In genomic region chr5:77386596-77387413, GRCm38 (mm10) we compare ENCODE assay signal across 13 mouse cellular contexts. TPM values are rescaled to one million over a fixed set of nuclear protein-coding genes. Genes with fewer than 3 reads are reported as not detected.
A peak's percentile ranks its signal among the peaks of the same experiment; 100 is the strongest.
DNase-seq lines count a peak whose midpoint lies in the region; ATAC-seq and TF ChIP-seq lines count a peak whose summit lies in the region.
"Had no signal": no experiment of that assay in that cellular context is flagged by ENCODE, and none has a peak within 500 bp of the region (broad histone marks: within the 10 kb centered on the region; RNA-seq: fewer than 3 reads in every experiment).

No protein-coding gene starts in this region.

- no peak for DNase-seq in kidney, adult 2 months
- no peak for DNase-seq in kidney, adult 9 months
- no peak for DNase-seq in lung, postnatal 36 days
- DNase-seq in forebrain, embryonic 11.5 days (ENCODE audit: low spot score), result no peak
- DNase-seq: cerebellum, adult 9-10 months; liver, embryonic 13.5 days; thymus, postnatal 36 days had no signal

- no peak overlapping the region for H3K4me3 ChIP-seq in kidney, adult 2 months (ENCODE audit: insufficient read depth, low read depth, low read length)
- no peak overlapping the region for H3K4me3 ChIP-seq in lung, embryonic 16.5 days (ENCODE audit: low read length)
- H3K4me3 ChIP-seq in embryonic fibroblast, embryonic 13.5 days (ENCODE audit: insufficient read depth, low read length), result no peak overlapping the region
- no peak overlapping the region for H3K4me3 ChIP-seq in stomach, embryonic 16.5 days (replicated peaks; ENCODE audit: low read length)
- no peak overlapping the region for H3K4me3 ChIP-seq in forebrain, embryonic 11.5 days (ENCODE audit: low read depth, low read length)
- H3K4me3 ChIP-seq: hindbrain, embryonic 13.5 days; liver, embryonic 13.5 days had no signal

- no peaks in the 10 kb centered on the region for H3K36me3 ChIP-seq in kidney, adult 2 months (ENCODE audit: control insufficient read depth, insufficient read depth, low read length)
- no peaks in the 10 kb centered on the region for H3K36me3 ChIP-seq in lung, embryonic 16.5 days (ENCODE audit: control insufficient read depth, insufficient read depth, low read length)
- H3K36me3 ChIP-seq in stomach, embryonic 16.5 days (ENCODE audit: control insufficient read depth, insufficient read depth, low read length), result no peaks in the 10 kb centered on the region
- H3K36me3 ChIP-seq in forebrain, embryonic 11.5 days (ENCODE audit: control insufficient read depth, insufficient read depth, low read length), result no peaks in the 10 kb centered on the region
- H3K36me3 ChIP-seq: hindbrain, embryonic 13.5 days; liver, embryonic 13.5 days had no signal

- TF ChIP-seq POLR2A in kidney, adult 2 months (IDR thresholded peaks at IDR 0.05; ENCODE audit: low read depth, low read length), result no peak
- no peak for TF ChIP-seq POLR2A in embryonic fibroblast, embryonic 13.5 days (IDR thresholded peaks at IDR 0.05; ENCODE audit: low read depth, low read length)

- no peaks in the 10 kb centered on the region for H3K9me3 ChIP-seq in lung, embryonic 16.5 days (ENCODE audit: control insufficient read depth, low read length)
- H3K9me3 ChIP-seq in stomach, embryonic 16.5 days (replicated peaks; ENCODE audit: control insufficient read depth, low read length), result no peaks in the 10 kb centered on the region
- H3K9me3 ChIP-seq in forebrain, embryonic 11.5 days (ENCODE audit: control insufficient read depth, low read length), result no peaks in the 10 kb centered on the region
- H3K9me3 ChIP-seq: hindbrain, embryonic 13.5 days; liver, embryonic 13.5 days had no signal

- 17% methylated on average over 10 of the region's 10 CpGs for WGBS in kidney, adult 2 months
- WGBS in lung, embryonic 16.5 days, result 54% methylated on average over 10 of the region's 10 CpGs
- WGBS in stomach, embryonic 16.5 days, result 62% methylated on average over 10 of the region's 10 CpGs
- 78% methylated on average over 10 of the region's 10 CpGs for WGBS in forebrain, embryonic 11.5 days

- H3K4me2 ChIP-seq in lung, embryonic 16.5 days (ENCODE audit: low read depth, low read length), result no peak overlapping the region
- no peak overlapping the region for H3K4me2 ChIP-seq in stomach, embryonic 16.5 days (ENCODE audit: low read depth, low read length)
- no peak overlapping the region for H3K4me2 ChIP-seq in forebrain, embryonic 11.5 days (ENCODE audit: low read depth, low read length, severe bottlenecking)
- H3K4me2 ChIP-seq: heart, embryonic 11.5 days; hindbrain, embryonic 13.5 days; liver, embryonic 13.5 days had no signal

- peak; percentile 35; the same call in 1 of the 2 replicates for ATAC-seq in lung, embryonic 16.5 days (ENCODE audit: low read depth)
- ATAC-seq in stomach, embryonic 16.5 days (ENCODE audit: insufficient read depth, low FRiP score), result peak; percentile 35; the same call in 1 of the 2 replicates
- ATAC-seq in forebrain, embryonic 11.5 days (replicated peaks; ENCODE audit: low FRiP score), result no peak
- ATAC-seq: CD4-positive, CD25-positive, alpha-beta regulatory T cell, adult 4 months had no signal

- H3K27ac ChIP-seq in kidney, adult 2 months (ENCODE audit: insufficient read depth, low read depth, low read length), result peak overlapping the region; percentile 95
- H3K27ac ChIP-seq in lung, embryonic 16.5 days (ENCODE audit: low read length), result no peak overlapping the region
- peak overlapping the region; percentile 91 for H3K27ac ChIP-seq in embryonic fibroblast, embryonic 13.5 days (ENCODE audit: insufficient read depth, low read length)
- H3K27ac ChIP-seq in stomach, embryonic 16.5 days (ENCODE audit: low read length), result peak overlapping the region; percentile 10; the same call in 1 of the 2 replicates
- H3K27ac ChIP-seq in forebrain, embryonic 11.5 days (ENCODE audit: low read depth, low read length), result no peak overlapping the region
- H3K27ac ChIP-seq: hindbrain, embryonic 13.5 days; liver, embryonic 13.5 days had no signal

- 0 out of 2 replicates have a peak, but pooled peaks have one; percentile 16 for TF ChIP-seq CTCF in kidney, adult 2 months (conservative IDR thresholded peaks at IDR 0.05; ENCODE audit: insufficient read depth, insufficient read length, low read depth, low read length)
- TF ChIP-seq CTCF in embryonic fibroblast, embryonic 13.5 days (IDR thresholded peaks at IDR 0.05; ENCODE audit: borderline replicate concordance, insufficient read depth, low read length), result no peak

- H3K27me3 ChIP-seq in kidney, adult 2 months (replicated peaks; ENCODE audit: control insufficient read depth, insufficient read depth, low read length), result no peaks in the 10 kb centered on the region
- no peaks in the 10 kb centered on the region for H3K27me3 ChIP-seq in lung, embryonic 16.5 days (ENCODE audit: control insufficient read depth, insufficient read depth, low read depth, low read length)
- H3K27me3 ChIP-seq in stomach, embryonic 16.5 days (ENCODE audit: control insufficient read depth, insufficient read depth, low read length), result no peaks in the 10 kb centered on the region
- H3K27me3 ChIP-seq in forebrain, embryonic 11.5 days (ENCODE audit: control insufficient read depth, insufficient read depth, low read length), result no peaks in the 10 kb centered on the region
- H3K27me3 ChIP-seq: hindbrain, embryonic 13.5 days; liver, embryonic 13.5 days had no signal

- H3K4me1 ChIP-seq in kidney, adult 2 months (ENCODE audit: control insufficient read depth, insufficient read depth, low read length), result peaks cover 67% of the 10 kb centered on the region
- peaks cover 16% of the 10 kb centered on the region for H3K4me1 ChIP-seq in lung, embryonic 16.5 days (replicated peaks; ENCODE audit: control insufficient read depth, insufficient read depth, low read length)
- H3K4me1 ChIP-seq in embryonic fibroblast, embryonic 13.5 days (ENCODE audit: control insufficient read depth, insufficient read depth, low read length), result peaks cover 25% of the 10 kb centered on the region
- H3K4me1 ChIP-seq in stomach, embryonic 16.5 days (ENCODE audit: control insufficient read depth, insufficient read depth, low read length), result peaks cover 18% of the 10 kb centered on the region
- H3K4me1 ChIP-seq in forebrain, embryonic 11.5 days (replicated peaks; ENCODE audit: control insufficient read depth, insufficient read depth, low read length), result no peaks in the 10 kb centered on the region
- H3K4me1 ChIP-seq: hindbrain, embryonic 13.5 days had no signal

- no peak overlapping the region for H3K9ac ChIP-seq in lung, embryonic 16.5 days (ENCODE audit: low read length)
- H3K9ac ChIP-seq in stomach, embryonic 16.5 days (ENCODE audit: low read length), result no peak overlapping the region
- H3K9ac ChIP-seq in forebrain, embryonic 11.5 days (ENCODE audit: low read length), result no peak overlapping the region
- H3K9ac ChIP-seq: hindbrain, embryonic 13.5 days; liver, embryonic 13.5 days had no signal

RNA-seq across cellular contexts. Expression of gene Igfbp7, which starts 21.0 kb away (rescaled TPM):
- 4,855 and 6,899 TPM in 2 replicates for polyA plus RNA-seq in kidney, adult 2 months (2012; rRNA removed)
- polyA plus RNA-seq in lung, embryonic 16.5 days (2015; fragmentation: Nextera tagmentation; extraction: Ambion mirVana), result 99.8 and 104 TPM in 2 replicates
- polyA plus RNA-seq in embryonic fibroblast, embryonic 13.5 days (2011; ENCODE audit: insufficient read length, low read depth, missing spikeins), result 406 and 784 TPM in 2 replicates
- polyA plus RNA-seq in stomach, embryonic 16.5 days (2015; fragmentation: Nextera tagmentation; extraction: Ambion mirVana), result 178 and 180 TPM in 2 replicates
- polyA plus RNA-seq in forebrain, embryonic 11.5 days (2014; fragmentation: Nextera tagmentation; extraction: Ambion mirVana), result 15.4 and 20.5 TPM in 2 replicates

Comparison
In these comparisons a context has a peak if more than half of its experiments do, and no peak if none do; other contexts are left out.
1. H3K27ac ChIP-seq: peak in kidney, adult 2 months (single experiment), embryonic fibroblast, embryonic 13.5 days (single experiment) and stomach, embryonic 16.5 days (single experiment); none in lung, embryonic 16.5 days (single experiment) and forebrain, embryonic 11.5 days (single experiment).